ENCODE assay signal across 11 mouse cellular contexts in the genomic region with DNA sequence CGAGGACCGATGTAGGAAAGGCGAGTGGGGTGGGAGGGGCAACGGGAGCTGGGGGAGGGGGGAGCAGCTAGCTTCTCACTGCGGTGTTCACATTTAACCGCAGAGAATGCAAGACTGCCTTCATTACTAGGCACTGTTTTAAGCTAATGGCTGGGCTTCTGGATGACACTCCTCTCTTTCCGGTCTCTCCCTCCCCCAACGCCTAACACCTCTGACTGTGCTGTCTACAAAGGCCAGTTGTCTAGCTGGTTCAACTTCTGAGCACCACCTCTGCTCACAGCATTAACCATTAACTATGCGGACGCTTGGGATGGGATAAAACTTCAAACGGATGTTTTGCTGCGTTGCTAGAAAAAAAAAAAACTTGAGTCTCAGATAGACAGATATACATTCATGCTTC. TPM values are rescaled to one million over a fixed set of nuclear protein-coding genes. Genes with fewer than 3 reads are reported as not detected.
DNase-seq lines count a peak whose midpoint lies in the region; ATAC-seq and TF ChIP-seq lines count a peak whose summit lies in the region.
"Had no signal": no experiment of that assay in that cellular context is flagged by ENCODE, and none has a peak within 500 bp of the region (broad histone marks: within the 10 kb centered on the region; RNA-seq: fewer than 3 reads in every experiment).

No protein-coding gene starts in this region.

- no peak for ATAC-seq in CD4-positive, CD25-positive, alpha-beta regulatory T cell, adult 4 months
- no peak for ATAC-seq in liver, embryonic 15.5 days (ENCODE audit: insufficient read depth)
- no peak for ATAC-seq in activated CD4-positive, CD25-positive, alpha-beta regulatory T cell, adult 4 months

- no peaks in the 10 kb centered on the region for H3K27me3 ChIP-seq in thymus, adult 2 months (ENCODE audit: control insufficient read depth, insufficient read depth, low read length)
- no peaks in the 10 kb centered on the region for H3K27me3 ChIP-seq in liver, embryonic 15.5 days

- WGBS in thymus, adult 2 months = 6% methylated on average over 12 of the region's 12 CpGs
- WGBS in liver, embryonic 15.5 days (ENCODE audit: insufficient replicate concordance) = 4% methylated on average over 12 of the region's 12 CpGs

- no peak overlapping the region for H3K4me3 ChIP-seq in thymus, adult 2 months (ENCODE audit: control insufficient read depth, insufficient read depth, low read length)
- H3K4me3 ChIP-seq in liver, embryonic 15.5 days (replicated peaks) = no peak overlapping the region
- H3K4me3 ChIP-seq: myocyte had no signal

- TF ChIP-seq CTCF in thymus, adult 2 months (IDR thresholded peaks at IDR 0.05; ENCODE audit: borderline replicate concordance, control insufficient read depth, extremely low read depth, insufficient read depth, low read length, poor library complexity) = no peak

- TF ChIP-seq POLR2A in thymus, adult 2 months (IDR thresholded peaks at IDR 0.05; ENCODE audit: control insufficient read depth, extremely low read depth, insufficient read depth, low read length, poor library complexity) = no peak

- peak; percentile 3 for DNase-seq in CD4-positive, CD25-positive, alpha-beta regulatory T cell, adult 2 months (ENCODE audit: low read depth, low spot score)
- peak; percentile 2 for DNase-seq in thymus, adult 2 months
- DNase-seq in thymus, postnatal 10 days (ENCODE audit: low spot score in 2 of 2) = no peak
- DNase-seq in gastrocnemius, adult 18-20 months (ENCODE audit: low spot score) = no peak
- DNase-seq in Muller cell, postnatal 12 days (ENCODE audit: inconsistent ontology term) = no peak
- DNase-seq: left cerebral cortex, postnatal 4 days had no signal

- H3K4me1 ChIP-seq in thymus, adult 2 months (replicated peaks; ENCODE audit: control insufficient read depth, insufficient read depth, low read length) = peaks cover 2% of the 10 kb centered on the region
- peaks cover 6% of the 10 kb centered on the region; the same call in 1 of the 2 replicates for H3K4me1 ChIP-seq in liver, embryonic 15.5 days (replicated peaks)

- no peaks in the 10 kb centered on the region for H3K36me3 ChIP-seq in thymus, adult 2 months (ENCODE audit: control insufficient read depth, insufficient read depth, low read length)
- H3K36me3 ChIP-seq in liver, embryonic 15.5 days (replicated peaks) = no peaks in the 10 kb centered on the region

- no peaks in the 10 kb centered on the region for H3K9me3 ChIP-seq in liver, embryonic 15.5 days (replicated peaks)

- peak overlapping the region; percentile 35 for H3K4me2 ChIP-seq in liver, embryonic 15.5 days

- H3K9ac ChIP-seq in liver, embryonic 15.5 days = no peak overlapping the region

- no peak overlapping the region for H3K27ac ChIP-seq in thymus, adult 2 months (ENCODE audit: control insufficient read depth, insufficient read depth, low read length)
- no peak overlapping the region for H3K27ac ChIP-seq in liver, embryonic 15.5 days (replicated peaks)

RNA-seq across cellular contexts. Expression of a gene that starts 45.3 kb away (rescaled TPM):
- polyA plus RNA-seq in CD4-positive, CD25-positive, alpha-beta regulatory T cell, adult 4 months (2017; shearing (Covaris generic)) = not detected
- polyA plus RNA-seq in thymus, adult 2 months (2012; rRNA removed) = 1.0 and 1.7 TPM in 2 replicates
- not detected in 2 replicates for polyA plus RNA-seq in liver, embryonic 15.5 days (2015; fragmentation: Nextera tagmentation; extraction: Ambion mirVana)
- total RNA-seq in gastrocnemius, adult 18-20 months (2021) = not detected
- polyA plus RNA-seq in activated CD4-positive, CD25-positive, alpha-beta regulatory T cell, adult 4 months (2017; shearing (Covaris generic)) = not detected
- total RNA-seq: heart, postnatal 25 days had no signal
- polyA plus RNA-seq: myocyte had no signal

Comparison
In these comparisons a context has a peak if more than half of its experiments do, and no peak if none do; other contexts are left out.
1. DNase-seq: peak in CD4-positive, CD25-positive, alpha-beta regulatory T cell, adult 2 months (single experiment) and thymus, adult 2 months (single experiment); none in thymus, postnatal 10 days (0 of 2), gastrocnemius, adult 18-20 months (single experiment) and Muller cell, postnatal 12 days (single experiment).